Mouse (Mus musculus) limb, embryonic 12.5 days (tissue): Measurements from ENCODE around the gene Coasy. TPM values are rescaled to one million over a fixed set of nuclear protein-coding genes. Genes with fewer than 3 reads are reported as not detected.
A peak's percentile ranks its signal among the peaks of the same experiment; 100 is the strongest.

ENCODE experiments used
- ATAC-seq: fragments of 200-750 bp; cut with Nextera tagmentation; 2 replicates; pipeline ENCODE4 v1.8.0; 2017; ENCODE audit warnings: low read depth, moderate TSS enrichment; ENCODE audit not compliant: insufficient number of reproducible peaks, insufficient read depth, low FRiP score, low TSS enrichment
- H3K27ac ChIP-seq: fragments of 300-500 bp; sonication (generic); 2 replicates; pipeline ENCODE4 v1.5.1; 2016; ENCODE audit warnings: mild to moderate bottlenecking, moderate library complexity
- H3K27me3 ChIP-seq: fragments of 300-500 bp; sonication (generic); 2 replicates; pipeline ENCODE4 v1.6.1; 2016; ENCODE audit warnings: mild to moderate bottlenecking, moderate library complexity
- H3K36me3 ChIP-seq: fragments of 300-500 bp; sonication (generic); 2 replicates; pipeline ENCODE4 v1.6.1; 2016; ENCODE audit warnings: mild to moderate bottlenecking, moderate library complexity
- H3K4me1 ChIP-seq: fragments of 300-500 bp; sonication (generic); replicated peaks from 2 replicates; pipeline ENCODE4 v1.6.1; 2016
- H3K4me2 ChIP-seq: fragments of 300-500 bp; sonication (generic); 2 replicates; pipeline ENCODE4 v1.6.1; 2016; ENCODE audit warnings: mild to moderate bottlenecking, moderate library complexity
- H3K4me3 ChIP-seq: fragments of 300-500 bp; sonication (generic); replicated peaks from 2 replicates; pipeline ENCODE4 v1.5.1; 2016; ENCODE audit warnings: mild to moderate bottlenecking
- H3K9ac ChIP-seq: fragments of 300-500 bp; sonication (generic); replicated peaks from 2 replicates; pipeline ENCODE4 v1.6.1; 2016; ENCODE audit warnings: mild to moderate bottlenecking, moderate library complexity
- H3K9me3 ChIP-seq: fragments of 300-500 bp; sonication (generic); 2 replicates; pipeline ENCODE4 v1.6.1; 2016; ENCODE audit warnings: mild to moderate bottlenecking, moderate library complexity
- WGBS: fragments of 180-500 bp; shearing (Covaris S2); methylation state at CpG from one replicate; pipeline ENCODE4 v1.1.7; 2016; 5-methylcytosine and 5-hydroxymethylcytosine counted together
- polyA plus RNA-seq: library from polyadenylated mRNA; unstranded; fragments of >200 nt; fragmentation: Nextera tagmentation; extraction: Ambion mirVana; gene quantifications from 2 replicates; pipeline ENCODE4 v1.2.1, GENCODE M21; 2016

Gene Coasy
- polyA plus RNA-seq, 1 experiment from 2014 or later = 43.6 TPM

- Histone ChIP-seq H3K36me3 (peaks cover 79% of the 10 kb centered on the region), H3K27ac (peak within 1 kb of the TSS; percentile 46; the same call in 1 of the 2 replicates), H3K9ac (peak within 1 kb of the TSS; percentile 64), H3K27me3 (no peaks in the 10 kb centered on the region), H3K4me1 (peaks cover 10% of the 10 kb centered on the region), H3K9me3 (no peaks in the 10 kb centered on the region), H3K4me2 (peak within 1 kb of the TSS; percentile 67), H3K4me3 (peak within 1 kb of the TSS; percentile 72)
- 1% methylated on average over 43 of the region's 43 CpGs for WGBS
- peak; percentile 90 for ATAC-seq
These were observed 13.1 kb downstream of the Coasy start, which contains the start of gene Psmc3ip for GRCm38 (mm10) chr11:101095314-101096024. Gene Psmc3ip (minus strand): TSS chr11:101095436.

DNA sequence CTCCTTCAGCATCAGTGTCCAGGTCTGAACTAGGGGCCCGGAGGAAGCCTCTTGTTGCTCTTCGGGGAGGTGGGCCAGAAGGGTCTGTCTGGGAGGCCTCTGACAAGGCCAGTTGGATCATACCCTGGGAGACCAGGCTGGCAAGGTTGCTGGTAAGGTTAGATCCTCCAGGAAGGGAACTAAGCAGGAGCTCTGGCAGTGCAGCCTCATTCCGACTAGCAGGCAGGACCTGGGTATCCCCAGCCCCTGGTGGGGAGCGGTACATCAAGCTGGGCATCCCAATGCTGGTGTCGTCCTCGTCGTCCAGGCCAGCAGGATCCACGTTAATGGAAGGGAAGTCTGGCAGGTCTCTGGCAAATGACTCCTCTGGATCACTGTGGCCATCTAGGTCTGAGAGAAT, 15.9 kb downstream of the Coasy start:
- Histone ChIP-seq H3K9me3 (no peaks in the 10 kb centered on the region), H3K9ac (no peak overlapping the region; the same call in 1 of the 2 replicates), H3K4me3 (no peak overlapping the region), H3K4me2 (no peak overlapping the region), H3K4me1 (peaks cover 10% of the 10 kb centered on the region), H3K27ac (no peak overlapping the region), H3K36me3 (peaks cover 76% of the 10 kb centered on the region), H3K27me3 (no peaks in the 10 kb centered on the region)
- WGBS = 90% methylated on average over 8 of the region's 8 CpGs
- no peak for ATAC-seq

GRCm38 (mm10) chr11:101103011-101103410, 20.6 kb downstream of the Coasy start:
- WGBS = 89% methylated on average over 5 of the region's 5 CpGs
- H3K27ac ChIP-seq = 0 out of 2 replicates have a peak overlapping the region, but pooled peaks have one; percentile 37
- no peak for ATAC-seq

DNA sequence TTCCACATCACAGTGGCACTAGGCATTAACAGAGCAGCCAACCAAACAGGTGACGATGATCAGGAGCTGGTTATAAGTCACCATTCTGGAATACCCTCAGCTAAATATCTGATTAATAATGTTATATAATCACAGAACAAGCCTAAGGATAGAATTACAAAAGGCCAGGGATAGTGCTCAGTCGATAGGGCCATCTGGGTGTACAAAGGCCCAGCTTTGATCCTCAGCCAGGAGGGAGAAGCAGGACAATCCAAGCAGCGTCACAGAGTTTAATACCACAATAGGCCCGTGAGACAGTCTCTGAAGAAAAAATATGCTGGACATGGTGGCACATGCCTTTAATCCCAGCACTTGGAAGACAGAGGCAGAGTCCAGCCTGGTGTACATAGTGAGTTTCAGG, 27.0 kb downstream of the Coasy start:
- H3K9me3 ChIP-seq = no peaks in the 10 kb centered on the region
- ATAC-seq = no peak
- H3K4me3 ChIP-seq = no peak overlapping the region
- H3K4me1 ChIP-seq = no peaks in the 10 kb centered on the region; the same call in 1 of the 2 replicates
- H3K4me2 ChIP-seq = no peak overlapping the region
- no peak overlapping the region for H3K9ac ChIP-seq
- WGBS = 86% methylated on average over 4 of the region's 4 CpGs
- H3K27ac ChIP-seq = no peak overlapping the region
- peaks cover 26% of the 10 kb centered on the region for H3K36me3 ChIP-seq
- H3K27me3 ChIP-seq = no peaks in the 10 kb centered on the region

More at GRCm38 (mm10) chr11:101103011-101103410, 20.6 kb downstream of the Coasy start:
- Histone ChIP-seq H3K9me3 (no peaks in the 10 kb centered on the region), H3K36me3 (peaks cover 76% of the 10 kb centered on the region), H3K4me1 (no peaks in the 10 kb centered on the region), H3K4me3 (no peak overlapping the region), H3K9ac (no peak overlapping the region), H3K4me2 (no peak overlapping the region), H3K27me3 (no peaks in the 10 kb centered on the region)

DNA sequence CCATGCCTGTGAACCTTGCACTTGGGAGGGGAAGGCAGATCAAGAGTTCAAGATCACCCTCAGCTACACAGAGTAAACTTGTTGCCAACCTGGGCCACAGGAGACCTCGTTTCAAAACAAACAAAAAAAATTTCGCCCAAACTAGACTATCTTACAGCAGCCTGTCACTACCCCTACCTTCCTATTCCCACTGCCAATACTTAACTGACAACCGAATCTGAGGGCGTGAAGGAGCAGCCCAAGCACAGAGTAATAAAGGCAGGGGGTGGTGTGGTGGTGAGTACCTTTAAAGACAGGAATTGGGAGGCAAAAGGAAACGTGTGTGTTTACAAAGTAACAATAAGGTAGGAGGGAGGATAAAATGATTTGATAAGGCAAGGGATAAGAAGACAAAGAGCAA, 28.3 kb downstream of the Coasy start:
- Histone ChIP-seq H3K27ac (no peak overlapping the region), H3K9ac (no peak overlapping the region), H3K4me1 (no peaks in the 10 kb centered on the region; the same call in 1 of the 2 replicates), H3K4me3 (no peak overlapping the region), H3K36me3 (peaks cover 13% of the 10 kb centered on the region), H3K9me3 (no peaks in the 10 kb centered on the region), H3K27me3 (no peaks in the 10 kb centered on the region), H3K4me2 (no peak overlapping the region)
- no peak for ATAC-seq
- 56% methylated on average over 5 of the region's 5 CpGs for WGBS

DNA sequence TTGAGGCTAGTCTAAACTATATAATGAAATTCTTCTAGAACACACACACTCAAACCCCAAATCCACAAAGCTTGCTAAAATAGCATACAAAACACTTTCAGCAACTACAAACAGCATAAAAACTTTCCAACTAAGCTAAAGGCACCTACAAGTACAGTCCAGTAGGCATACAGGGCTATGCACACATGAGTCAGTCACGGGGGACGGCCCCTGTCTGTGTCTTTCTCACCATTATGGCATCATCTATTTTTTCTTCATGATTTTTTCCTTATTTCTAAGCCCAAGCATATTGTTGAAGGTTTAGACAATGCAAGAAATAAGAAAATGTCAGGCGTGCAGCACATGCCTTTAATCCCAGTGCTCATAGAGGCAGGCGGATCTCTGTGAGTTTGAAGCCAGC, 28.8 kb downstream of the Coasy start:
- Histone ChIP-seq H3K27ac (no peak overlapping the region), H3K36me3 (peaks cover 14% of the 10 kb centered on the region), H3K4me1 (no peaks in the 10 kb centered on the region; the same call in 1 of the 2 replicates), H3K27me3 (no peaks in the 10 kb centered on the region), H3K4me2 (no peak overlapping the region), H3K4me3 (no peak overlapping the region), H3K9me3 (no peaks in the 10 kb centered on the region), H3K9ac (no peak overlapping the region)
- ATAC-seq = no peak
- WGBS = 92% methylated on average over 4 of the region's 4 CpGs

- H3K9ac ChIP-seq = no peak overlapping the region
- no peaks in the 10 kb centered on the region for H3K27me3 ChIP-seq
- 89% methylated on average over 3 of the region's 3 CpGs for WGBS
- no peak overlapping the region for H3K4me2 ChIP-seq
- no peaks in the 10 kb centered on the region for H3K9me3 ChIP-seq
- H3K4me1 ChIP-seq = no peaks in the 10 kb centered on the region; the same call in 1 of the 2 replicates
- no peak for ATAC-seq
- peaks cover 21% of the 10 kb centered on the region for H3K36me3 ChIP-seq
- no peak overlapping the region for H3K4me3 ChIP-seq
- H3K27ac ChIP-seq = 0 out of 2 replicates have a peak overlapping the region, but pooled peaks have one; percentile 53
These were observed 29.8 kb downstream of the Coasy start for GRCm38 (mm10) chr11:101112186-101112585.

GRCm38 (mm10) chr11:101115564-101115963, 33.2 kb downstream of the Coasy start:
- no peak overlapping the region for H3K9ac ChIP-seq
- H3K4me2 ChIP-seq = no peak overlapping the region

GRCm38 (mm10) chr11:101118105-101118504, 35.7 kb downstream of the Coasy start:
- H3K4me2 ChIP-seq = peak overlapping the region; percentile 95
- peak overlapping the region; percentile 93 for H3K9ac ChIP-seq
- H3K9me3 ChIP-seq = no peaks in the 10 kb centered on the region
- WGBS = 57% methylated on average over 4 of the region's 4 CpGs
- no peaks in the 10 kb centered on the region for H3K27me3 ChIP-seq
- no peak overlapping the region for H3K27ac ChIP-seq
- peaks cover 25% of the 10 kb centered on the region for H3K4me1 ChIP-seq
- H3K36me3 ChIP-seq = peaks cover 30% of the 10 kb centered on the region
- H3K4me3 ChIP-seq = peak overlapping the region; percentile 91
- no peak for ATAC-seq

More at GRCm38 (mm10) chr11:101115564-101115963, 33.2 kb downstream of the Coasy start:
- WGBS = 80% methylated on average over 2 of the region's 2 CpGs
- peaks cover 16% of the 10 kb centered on the region for H3K36me3 ChIP-seq
- H3K27me3 ChIP-seq = no peaks in the 10 kb centered on the region
- no peak for ATAC-seq
- H3K9me3 ChIP-seq = no peaks in the 10 kb centered on the region
- no peak overlapping the region for H3K27ac ChIP-seq
- H3K4me3 ChIP-seq = no peak overlapping the region
- peaks cover 16% of the 10 kb centered on the region for H3K4me1 ChIP-seq

DNA sequence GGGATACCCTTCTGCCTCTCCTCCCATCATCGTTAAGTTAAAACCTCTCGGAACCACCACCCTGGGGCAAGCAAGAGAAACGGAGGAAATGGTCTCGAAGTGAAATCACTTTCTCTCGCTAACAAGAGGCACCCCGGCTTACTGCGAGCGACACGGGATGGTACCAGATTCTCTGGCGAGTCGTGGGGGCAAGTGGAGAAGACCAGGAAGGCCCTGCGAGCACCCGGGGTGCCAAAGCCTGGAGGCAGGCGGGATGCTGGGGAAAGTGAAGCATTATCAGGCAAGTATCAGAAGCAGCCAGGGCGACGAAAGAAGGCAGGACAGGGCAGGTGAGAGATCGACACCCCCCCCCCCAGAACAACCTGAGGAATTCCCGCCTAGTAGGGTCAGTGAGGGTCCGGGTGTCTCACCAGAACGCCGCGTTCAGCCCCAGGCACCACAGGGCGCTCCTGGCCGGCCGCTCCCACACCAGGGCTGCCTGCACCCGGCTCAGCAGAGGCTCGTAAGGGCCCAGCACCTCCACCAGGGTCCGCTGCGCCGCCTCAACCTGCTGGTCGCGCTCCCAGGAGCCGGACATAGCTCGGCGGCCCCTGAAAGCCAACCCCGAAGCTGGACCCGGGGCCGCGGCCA, 36.9 kb downstream of the Coasy start:
- H3K4me3 ChIP-seq = peak overlapping the region; percentile 91
- peak overlapping the region; percentile 93 for H3K9ac ChIP-seq
- no peaks in the 10 kb centered on the region for H3K9me3 ChIP-seq
- peaks cover 25% of the 10 kb centered on the region for H3K4me1 ChIP-seq
- under 1% methylated on average over 39 of the region's 39 CpGs for WGBS
- peak overlapping the region; percentile 92 for H3K27ac ChIP-seq
- H3K36me3 ChIP-seq = peaks cover 41% of the 10 kb centered on the region
- peak overlapping the region; percentile 95 for H3K4me2 ChIP-seq
- ATAC-seq = peak; percentile 78
- no peaks in the 10 kb centered on the region for H3K27me3 ChIP-seq

DNA sequence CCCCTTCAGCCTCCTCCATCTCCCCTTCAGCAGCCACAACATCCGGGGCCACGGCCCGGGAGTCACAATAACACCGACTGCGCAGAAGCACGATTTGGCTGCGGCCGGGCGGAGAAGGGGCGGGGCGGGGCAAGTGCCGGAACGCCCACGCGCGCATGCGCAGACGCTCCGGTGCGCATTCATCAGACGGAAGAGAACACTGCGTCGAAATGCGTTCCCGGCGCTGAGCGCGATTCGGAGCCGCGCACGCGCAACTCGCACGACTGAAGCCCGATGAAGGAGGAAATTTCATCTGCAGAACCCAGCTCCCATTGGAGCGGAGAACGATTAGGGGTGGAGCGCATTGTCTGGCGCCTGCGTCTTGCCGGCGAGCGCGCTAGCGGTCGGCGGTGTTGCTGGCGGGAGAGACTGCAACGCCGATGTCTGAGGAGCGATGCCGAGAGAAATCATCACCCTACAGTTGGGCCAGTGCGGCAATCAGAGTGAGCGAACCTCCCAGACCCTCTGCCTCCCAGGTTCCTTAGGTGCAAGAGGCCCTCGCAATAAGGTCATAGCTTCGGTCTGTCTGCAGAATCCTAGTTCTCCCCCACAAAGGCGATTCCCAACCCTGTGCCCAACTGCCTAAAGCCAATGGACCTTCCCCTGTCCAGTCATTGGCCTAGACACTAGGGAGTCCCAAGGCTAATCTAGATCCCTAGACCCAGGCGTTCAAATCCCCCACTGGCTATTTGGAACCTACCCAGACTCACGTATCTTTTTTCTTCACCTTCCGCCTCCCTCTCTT, 37.6 kb downstream of the Coasy start, which contains the start of the genes Retreg3 and Tubg1:
TSS of gene Retreg3 (minus strand) at position 133 of the 784 bp plus-strand sequence.
TSS of gene Tubg1 (plus strand) at position 178 of the 784 bp plus-strand sequence.
- WGBS = under 1% methylated on average over 61 of the region's 61 CpGs
- peak; percentile 96 for ATAC-seq

More for the DNA sequence above, 37.6 kb downstream of the Coasy start, which contains the start of the genes Retreg3 and Tubg1:
- peaks cover 25% of the 10 kb centered on the region for H3K4me1 ChIP-seq
- H3K9me3 ChIP-seq = no peaks in the 10 kb centered on the region
- H3K27me3 ChIP-seq = no peaks in the 10 kb centered on the region
- H3K36me3 ChIP-seq = peaks cover 48% of the 10 kb centered on the region
- H3K4me3 ChIP-seq = peak within 1 kb of the TSS; percentile 91
- peak within 1 kb of the TSS; percentile 93 for H3K9ac ChIP-seq
- H3K27ac ChIP-seq = peak within 1 kb of the TSS; percentile 92
- peak within 1 kb of the TSS; percentile 95 for H3K4me2 ChIP-seq
